Mouse (Mus musculus): ENCODE results near the gene Magee1. TPM values are rescaled to one million over a fixed set of nuclear protein-coding genes. Genes with fewer than 3 reads are reported as not detected.
"Not testable (repeated sequence)": the region's sequence is repeated elsewhere in the genome, so short reads cannot be mapped to it uniquely, and the experiment has no call there.

Gene Magee1
- polyA plus RNA-seq, 1 experiment from 2014 or later = 156 TPM

GRCm38 (mm10) chrX:105151872-105152461 is 31.8 kb downstream of the Magee1 start:
- no peaks in the 10 kb centered on the region for H3K9me3 ChIP-seq (ENCODE audit: control insufficient read depth, low read length)
- H3K27me3 ChIP-seq (ENCODE audit: control insufficient read depth, insufficient read depth, low read length) = peaks cover 54% of the 10 kb centered on the region
- H3K4me1 ChIP-seq (replicated peaks; ENCODE audit: control insufficient read depth, insufficient read depth, low read length) = no peaks in the 10 kb centered on the region
- ATAC-seq (ENCODE audit: low FRiP score) = peak; percentile 37; the same call in 1 of the 2 replicates
- H3K4me2 ChIP-seq (replicated peaks) = peak overlapping the region; percentile 33
- peak overlapping the region; percentile 28; the same call in 1 of the 2 replicates for H3K9ac ChIP-seq
- no peak overlapping the region for H3K27ac ChIP-seq
- peak overlapping the region; percentile 18 for H3K4me3 ChIP-seq (replicated peaks; ENCODE audit: low read length)
- 54% methylated on average over 10 of the region's 26 CpGs for WGBS
- DNase-seq (ENCODE audit: low spot score) = no peak
- no peaks in the 10 kb centered on the region for H3K36me3 ChIP-seq (replicated peaks; ENCODE audit: control insufficient read depth, insufficient read depth)

- 82% methylated on average over 6 of the region's 6 CpGs for WGBS
- peaks cover 43% of the 10 kb centered on the region for H3K27me3 ChIP-seq (ENCODE audit: control insufficient read depth, insufficient read depth, low read length)
Observed at GRCm38 (mm10) chrX:105165007-105165406, 44.8 kb downstream of the Magee1 start.

GRCm38 (mm10) chrX:105167217-105167616 is 47.0 kb downstream of the Magee1 start:
- 81% methylated on average over 2 of the region's 2 CpGs for WGBS
- Histone ChIP-seq H3K4me1 (replicated peaks; ENCODE audit: control insufficient read depth, insufficient read depth, low read length) (no peaks in the 10 kb centered on the region), H3K27me3 (ENCODE audit: control insufficient read depth, insufficient read depth, low read length) (peaks cover 48% of the 10 kb centered on the region), H3K27ac (no peak overlapping the region), H3K36me3 (replicated peaks; ENCODE audit: control insufficient read depth, insufficient read depth) (no peaks in the 10 kb centered on the region), H3K4me2 (replicated peaks) (no peak overlapping the region), H3K9me3 (ENCODE audit: control insufficient read depth, low read length) (no peaks in the 10 kb centered on the region), H3K4me3 (replicated peaks; ENCODE audit: low read length) (no peak overlapping the region), H3K9ac (no peak overlapping the region)
- peak; percentile 28 for DNase-seq (ENCODE audit: low spot score)
- ATAC-seq (ENCODE audit: low FRiP score) = no peak

More at GRCm38 (mm10) chrX:105165007-105165406, 44.8 kb downstream of the Magee1 start:
- H3K4me2 ChIP-seq (replicated peaks); H3K4me1 ChIP-seq (replicated peaks; ENCODE audit: control insufficient read depth, insufficient read depth, low read length); H3K27ac ChIP-seq; H3K9ac ChIP-seq; DNase-seq (ENCODE audit: low spot score); ATAC-seq (ENCODE audit: low FRiP score); H3K4me3 ChIP-seq (replicated peaks; ENCODE audit: low read length); H3K9me3 ChIP-seq (ENCODE audit: control insufficient read depth, low read length); H3K36me3 ChIP-seq (replicated peaks; ENCODE audit: control insufficient read depth, insufficient read depth): not testable (repeated sequence)

Other genes starting within 250 kb of the Magee1 start
- 23.8 and 30.0 TPM in 2 replicates for gene Pbdc1, start 40.6 kb upstream of the Magee1 start, polyA plus RNA-seq (2014; fragmentation: Nextera tagmentation; extraction: Ambion mirVana)

Measured in hindbrain, embryonic 14.5 days (tissue).